Mouse (Mus musculus) naive thymus-derived CD4-positive, alpha-beta T cell, adult 2 months (primary cell): ENCODE measurements around the gene Ptchd3.
A peak's percentile ranks its signal among the peaks of the same experiment; 100 is the strongest.

Experiments
- DNase-seq: peaks from one replicate; pipeline ENCODE4 v3.0.0-alpha.2; 2011; ENCODE audit warnings: low read depth

Ptchd3 gene

DNA sequence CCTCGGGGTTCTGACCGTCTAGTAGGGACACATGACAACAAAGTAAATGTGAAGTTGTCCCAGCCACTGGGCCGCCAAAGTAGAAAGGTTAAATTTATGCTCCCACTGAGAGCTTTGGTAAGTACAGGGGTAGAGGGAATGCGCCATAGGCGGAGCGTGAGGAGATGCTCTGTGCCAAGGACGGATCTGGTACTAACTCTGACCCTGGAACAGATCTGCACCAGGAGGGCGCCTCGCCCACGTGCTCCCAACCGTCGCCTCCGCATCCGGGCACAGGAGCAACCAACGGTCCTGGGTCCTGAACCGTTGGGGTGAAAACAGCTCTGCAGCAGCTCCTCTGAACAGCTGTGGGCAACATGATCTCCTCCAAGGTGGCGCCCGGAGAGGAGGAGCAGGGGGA, at the start of gene Ptchd3:
Gene Ptchd3 (plus strand): TSS at position 301 of the 400 bp plus-strand sequence.
- no peak for DNase-seq

DNA sequence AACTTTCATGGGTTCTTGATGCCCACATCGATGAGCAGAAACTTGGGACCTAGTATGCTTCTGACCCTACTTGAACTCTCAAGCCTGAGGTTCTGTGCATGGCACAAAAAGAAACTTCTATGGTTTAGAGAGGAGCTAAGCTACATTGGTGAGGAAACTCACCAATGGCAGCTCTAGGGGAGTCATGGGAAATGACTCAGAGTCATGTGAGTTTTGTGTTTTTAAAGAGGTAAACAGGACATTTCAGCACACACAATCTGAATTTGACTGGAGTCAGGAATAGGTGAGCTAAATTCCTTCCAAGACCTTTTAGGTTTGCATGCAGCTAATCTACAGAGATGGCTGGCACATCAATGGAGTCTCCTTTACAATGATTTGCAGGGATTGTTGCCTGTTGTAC, 48.2 kb upstream of the Ptchd3 start:
- DNase-seq, result no peak

DNA sequence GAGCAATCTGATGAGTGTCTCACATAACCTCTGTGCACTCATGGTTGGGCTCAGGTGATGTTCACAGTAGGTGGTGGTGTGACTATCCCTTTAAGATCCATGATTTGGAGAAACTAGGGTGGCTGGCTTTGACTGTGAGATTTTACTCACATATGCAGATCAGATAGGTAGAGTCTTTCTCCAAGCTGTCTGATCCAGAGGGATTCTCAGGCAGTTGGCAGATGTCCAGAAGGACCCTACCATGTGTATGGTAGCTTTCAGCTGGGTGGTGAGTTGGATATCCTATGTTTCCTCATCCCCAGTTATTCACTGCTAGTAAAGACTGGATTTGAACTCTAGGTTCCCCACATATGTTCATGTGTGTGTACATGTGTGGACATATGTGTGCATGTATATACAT, 42.6 kb upstream of the Ptchd3 start:
- DNase-seq, result no peak

DNA sequence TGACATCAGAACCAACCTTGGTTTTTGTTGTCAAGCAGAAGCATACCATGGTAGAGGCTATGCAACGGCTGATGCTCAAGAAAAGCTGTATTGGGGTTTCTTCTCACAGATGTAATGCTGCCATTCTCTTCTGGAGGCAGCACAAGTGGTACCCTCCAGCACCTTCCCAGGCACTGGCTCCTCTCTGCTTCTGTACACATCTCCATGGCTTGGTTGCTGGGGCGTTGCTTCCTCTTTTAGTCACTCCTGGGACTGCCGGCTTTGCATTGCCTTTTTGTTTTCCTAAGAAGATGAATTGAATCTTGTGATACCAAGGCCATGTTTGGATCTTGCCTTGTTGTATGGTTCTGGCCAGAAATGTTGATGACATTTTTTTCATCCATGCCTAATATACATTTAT, 40.5 kb upstream of the Ptchd3 start:
- no peak for DNase-seq

DNA sequence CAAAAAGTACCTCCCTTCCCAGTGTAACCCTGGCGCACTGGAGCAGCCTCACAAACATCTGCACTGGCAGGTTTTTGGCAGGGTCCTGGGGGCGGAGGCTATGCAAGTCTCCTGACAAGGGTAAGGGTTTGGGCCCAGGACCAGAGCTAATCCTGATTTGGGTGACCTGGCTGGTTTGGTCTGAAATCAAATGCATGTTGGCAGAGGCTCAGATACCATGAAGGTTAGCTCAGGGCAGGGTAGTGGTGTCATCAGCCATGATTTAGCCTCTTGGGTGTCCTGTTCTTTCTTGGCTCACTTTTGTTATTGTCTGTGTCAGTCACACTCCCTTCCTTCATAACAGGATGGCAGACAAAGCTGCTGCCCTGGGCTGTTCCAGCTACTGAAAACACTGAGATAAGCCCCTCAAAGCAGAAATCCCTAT, 39.4 kb upstream of the Ptchd3 start:
- no peak for DNase-seq

DNA sequence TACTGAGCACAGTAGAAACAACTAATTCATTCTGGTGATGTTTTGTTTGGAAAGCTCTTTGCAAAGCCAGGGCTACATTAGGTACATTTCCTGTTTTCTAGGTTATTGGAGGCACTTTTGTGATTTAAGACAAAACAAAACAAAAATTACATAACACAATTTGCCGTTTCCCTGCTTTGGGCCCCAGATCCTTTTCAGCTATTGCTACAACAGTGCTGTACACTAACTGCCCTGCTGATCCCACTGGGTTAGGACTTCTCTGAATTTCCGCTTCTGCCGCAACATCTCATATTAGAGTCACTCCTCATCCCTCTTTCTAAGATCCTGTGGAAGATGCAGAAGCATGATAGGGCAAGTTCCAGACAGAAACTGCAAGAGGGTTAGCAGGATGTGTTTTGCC, 38.6 kb upstream of the Ptchd3 start:
- DNase-seq, result no peak

DNA sequence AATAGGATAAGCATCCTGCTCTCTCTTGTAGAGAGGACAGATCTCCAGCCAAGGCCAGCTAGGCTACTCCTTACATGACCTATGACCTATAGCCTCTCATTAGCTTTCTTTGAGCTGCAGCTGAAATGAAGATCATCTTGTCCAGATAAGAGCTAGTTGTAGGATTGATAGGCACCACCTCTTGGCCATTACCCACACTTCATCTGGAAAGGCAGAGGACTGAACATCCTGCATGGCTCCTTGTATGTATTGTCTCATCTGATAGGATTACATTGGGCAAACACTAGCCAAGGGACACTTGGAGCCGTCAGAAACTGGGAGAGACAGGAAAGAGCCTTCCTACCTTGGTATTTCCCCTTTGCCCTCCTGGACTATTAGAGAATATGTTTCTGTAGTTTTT, 38.1 kb upstream of the Ptchd3 start:
- DNase-seq, result no peak

DNA sequence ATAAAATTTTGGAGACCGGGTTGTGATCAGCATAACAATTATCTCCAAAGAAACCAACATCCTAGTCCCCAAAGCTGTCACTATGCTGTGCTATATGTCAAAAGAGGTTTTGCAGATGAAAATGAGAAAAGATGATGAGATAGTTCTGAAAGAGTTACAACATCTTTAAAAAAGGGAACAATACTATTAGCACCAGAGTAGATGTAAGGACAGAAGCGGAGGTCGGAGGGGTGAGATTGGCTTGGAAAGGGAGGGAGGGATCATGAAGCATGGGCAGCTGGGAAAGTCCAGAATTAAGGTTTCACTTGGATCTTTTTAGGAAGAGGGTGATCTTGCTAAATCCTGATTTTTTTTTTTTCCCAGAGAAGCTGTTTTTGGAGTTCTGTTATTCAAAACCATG, 36.5 kb upstream of the Ptchd3 start:
- no peak for DNase-seq

DNA sequence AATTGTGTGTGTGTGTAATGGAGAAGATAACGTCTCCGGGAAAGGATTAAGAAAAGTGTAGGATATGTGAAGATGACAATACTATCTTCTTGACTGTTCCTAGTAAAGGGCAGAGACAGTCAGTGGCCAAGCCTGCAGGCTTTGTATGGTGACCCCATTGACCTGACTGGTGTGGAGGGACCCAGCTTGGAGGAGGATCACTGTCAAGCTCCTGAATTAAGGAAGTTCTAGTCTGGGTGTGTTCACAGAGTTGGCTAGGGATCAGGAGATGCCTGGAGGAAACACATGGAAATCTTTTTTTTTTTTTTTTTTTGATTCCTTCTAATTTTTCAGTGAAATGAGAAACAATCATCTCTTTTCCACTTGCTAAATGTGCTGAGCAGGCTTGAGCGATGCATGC, 35.9 kb upstream of the Ptchd3 start:
- DNase-seq, result no peak

DNA sequence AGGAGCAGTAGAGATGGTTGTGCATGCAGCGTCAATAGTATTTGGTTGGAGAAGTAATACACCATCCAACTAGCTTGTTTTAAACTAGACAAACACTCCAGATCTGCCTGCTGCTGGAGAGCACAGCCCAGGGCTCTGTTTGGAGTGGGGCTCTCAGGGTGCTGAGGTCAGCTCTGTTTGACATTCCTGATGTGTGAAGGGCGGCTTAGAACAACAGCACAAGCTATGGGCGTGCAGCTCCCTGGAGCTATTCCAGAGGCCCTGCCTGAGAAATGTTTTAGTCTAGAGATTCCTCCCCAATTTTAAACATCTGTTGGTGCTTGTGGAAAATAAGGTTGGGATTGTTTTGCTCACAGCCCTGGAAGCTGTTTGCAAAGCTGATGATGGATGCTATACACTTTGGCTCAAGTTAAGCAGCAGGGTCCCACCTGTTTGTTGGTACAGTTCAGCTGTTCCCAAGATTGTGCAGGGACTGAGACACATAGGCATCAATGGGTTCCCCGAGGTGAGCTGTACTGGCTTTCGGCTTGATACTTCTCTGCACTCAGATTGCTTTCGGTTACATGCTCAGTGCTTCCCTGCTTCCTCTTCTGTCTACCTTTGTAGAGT, 35.4 kb upstream of the Ptchd3 start:
- no peak for DNase-seq

DNA sequence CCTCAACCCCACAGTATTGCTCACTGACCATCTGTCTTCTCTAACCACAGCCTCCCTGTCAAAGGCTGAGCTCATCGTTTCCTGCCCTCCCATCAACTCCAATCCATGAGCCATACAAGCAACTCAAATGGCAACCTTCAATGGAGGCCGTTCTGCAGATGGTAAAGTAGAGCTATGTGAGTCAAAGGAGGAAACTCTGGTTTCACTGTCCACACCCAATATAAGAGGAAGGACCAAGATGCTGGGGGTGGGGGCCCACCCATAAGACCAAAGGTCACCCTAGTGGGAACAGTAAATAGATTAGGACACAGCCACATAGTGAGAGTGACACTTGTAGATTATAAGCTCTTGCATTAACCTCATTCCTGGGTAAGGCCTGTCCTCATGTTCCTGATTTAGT, 34.1 kb upstream of the Ptchd3 start:
- DNase-seq, result no peak

DNA sequence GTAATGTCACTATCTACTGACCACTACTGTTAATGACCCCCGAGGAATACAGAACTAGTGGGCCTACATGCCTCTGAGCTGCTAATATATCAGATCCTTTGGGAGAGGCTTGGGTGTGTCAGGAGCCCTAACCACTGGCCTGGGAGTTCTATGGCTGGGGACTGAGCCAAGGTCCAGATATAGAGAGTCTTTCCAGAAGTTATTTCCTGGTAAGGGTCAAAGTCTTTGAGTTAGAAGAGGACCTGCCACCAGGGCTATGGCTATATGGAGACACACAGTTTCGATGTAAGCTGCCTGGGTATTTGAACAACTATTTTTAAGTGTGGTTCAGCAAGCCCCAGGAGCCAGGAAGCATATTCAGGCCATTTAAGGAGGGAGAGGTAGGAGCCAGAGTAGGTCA, 31.5 kb upstream of the Ptchd3 start:
- DNase-seq, result no peak

DNA sequence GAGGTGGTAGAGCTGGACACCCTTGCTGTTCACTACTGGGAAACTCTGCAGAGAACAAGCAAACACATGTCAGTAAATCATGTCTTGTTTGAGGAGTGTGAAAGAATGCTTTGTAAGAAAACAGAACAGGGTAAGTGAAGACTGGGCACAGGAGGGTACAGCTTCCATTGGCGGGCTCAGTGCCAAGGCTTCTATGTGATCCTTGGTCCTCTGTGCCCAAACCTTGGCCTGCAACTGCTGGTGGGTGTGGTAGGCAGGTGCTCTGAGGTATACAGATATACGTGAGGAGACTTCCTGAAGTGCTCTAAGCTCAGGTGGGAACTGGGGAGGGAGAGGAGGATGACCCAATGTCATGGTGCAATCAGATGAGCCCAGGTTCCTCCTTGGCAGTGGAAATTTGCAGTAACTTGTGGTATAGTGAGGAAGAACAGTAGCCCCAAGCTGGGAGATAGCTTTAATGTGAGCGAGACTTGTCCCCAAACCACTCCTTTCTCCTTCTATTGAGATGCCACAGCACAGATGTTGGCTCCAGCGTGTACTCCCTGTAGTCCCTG, 30.2 kb upstream of the Ptchd3 start:
- no peak for DNase-seq

DNA sequence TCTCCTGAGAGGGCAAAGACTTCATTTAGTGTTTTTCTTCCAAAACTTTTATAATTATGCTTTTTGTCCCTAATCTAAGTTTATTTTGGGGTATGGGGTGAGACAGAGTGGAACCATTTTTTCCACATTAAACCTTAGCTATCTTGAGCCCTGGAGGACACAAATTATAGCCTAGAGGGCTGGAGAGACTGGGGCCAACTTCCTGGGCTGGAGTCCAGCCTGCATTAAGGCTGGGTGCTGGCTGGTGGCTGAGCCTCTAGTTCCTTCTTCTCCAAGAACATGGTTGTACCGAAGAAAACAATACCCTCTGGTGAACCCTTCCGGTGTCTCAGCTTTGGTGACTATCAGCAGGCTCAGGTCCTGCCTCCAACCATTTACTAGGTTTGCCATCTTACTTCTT, 27.3 kb upstream of the Ptchd3 start:
- DNase-seq, result no peak

DNA sequence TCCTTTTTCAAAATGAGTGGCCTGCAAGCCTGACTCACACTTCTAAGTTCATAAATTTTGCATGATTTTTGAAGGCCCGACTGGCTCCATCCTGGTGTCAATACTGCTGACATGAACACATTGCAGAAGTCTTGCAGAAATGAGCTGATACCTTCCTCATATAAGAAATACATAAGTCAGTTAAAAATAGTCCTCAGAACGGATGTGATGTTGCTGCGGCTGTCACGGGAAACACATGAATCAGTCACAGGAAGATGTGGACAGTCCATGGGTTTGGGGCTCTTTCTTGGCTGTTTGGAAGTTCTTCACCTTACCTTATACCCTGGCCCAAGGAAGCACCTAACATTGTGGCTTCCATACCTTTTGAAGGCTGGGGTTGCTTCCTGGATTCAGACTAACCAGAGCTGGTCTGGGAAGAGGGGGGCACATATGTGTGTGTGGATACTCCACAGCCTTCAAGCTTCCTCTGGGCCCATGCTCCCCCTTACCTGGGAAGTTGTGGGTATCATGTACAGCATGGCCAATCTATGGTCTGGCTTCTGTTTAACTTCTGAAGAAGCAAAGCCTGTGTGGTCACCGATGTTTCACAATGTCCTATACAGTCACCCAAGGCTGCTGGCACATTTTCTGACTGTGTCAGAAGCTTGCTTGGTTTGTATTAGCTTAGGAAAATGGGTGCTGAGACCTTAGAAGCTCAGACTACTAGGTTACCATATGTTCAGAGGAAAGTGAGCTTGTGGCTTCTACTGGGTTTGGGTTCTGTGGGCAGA, 25.6 kb upstream of the Ptchd3 start:
- peak; percentile 8 for DNase-seq

DNA sequence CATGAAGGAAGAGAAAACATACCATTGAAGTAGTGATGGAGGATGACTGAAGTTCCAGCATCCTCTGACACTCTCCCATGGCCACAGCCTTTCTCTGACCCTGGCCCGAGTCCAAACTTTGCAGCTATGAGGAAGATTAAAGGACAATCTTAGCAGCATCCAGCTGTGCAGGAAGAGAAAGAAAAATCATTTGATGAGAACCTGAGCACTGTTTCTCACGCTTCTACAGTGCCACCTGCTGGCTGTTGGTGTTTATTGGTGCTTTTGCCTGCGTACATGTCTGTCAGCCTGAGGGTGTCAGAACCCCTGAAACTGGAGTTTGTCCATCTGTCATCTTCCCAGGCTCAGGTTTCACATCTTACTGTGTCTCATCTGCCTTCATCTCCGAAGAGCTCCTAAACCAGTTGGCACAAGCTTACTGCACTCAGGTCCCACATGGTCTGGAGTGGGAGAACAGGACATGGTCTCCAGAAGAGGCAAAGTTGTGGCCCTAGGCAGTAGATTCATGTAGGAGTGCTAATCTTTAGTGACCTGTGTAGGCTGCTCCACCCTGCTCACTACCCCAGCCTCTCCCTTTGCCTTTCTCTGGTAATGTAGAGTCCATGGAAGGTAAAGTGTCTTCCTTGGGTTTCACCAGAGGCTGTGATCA, 21.7 kb upstream of the Ptchd3 start:
- peak; percentile 89 for DNase-seq

DNA sequence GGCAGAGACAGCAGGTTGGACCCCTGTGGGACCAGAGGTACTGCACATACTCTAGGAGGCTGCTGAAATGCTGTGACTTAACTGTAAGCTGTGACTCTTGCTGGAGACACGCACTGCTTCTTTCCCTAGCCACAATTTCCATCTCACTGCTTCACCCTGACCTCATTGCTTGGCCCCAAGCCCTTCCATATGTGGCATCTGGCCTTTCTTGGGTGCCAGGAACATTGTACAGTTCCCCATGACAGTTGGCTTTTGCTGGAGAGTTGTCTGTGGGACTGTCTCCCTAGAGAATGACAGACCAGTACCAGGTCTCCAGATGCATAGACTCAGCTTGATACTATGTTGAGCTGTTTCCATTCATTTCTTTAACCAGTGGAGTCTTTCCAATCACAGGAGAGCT, 21.2 kb upstream of the Ptchd3 start:
- DNase-seq, result no peak

DNA sequence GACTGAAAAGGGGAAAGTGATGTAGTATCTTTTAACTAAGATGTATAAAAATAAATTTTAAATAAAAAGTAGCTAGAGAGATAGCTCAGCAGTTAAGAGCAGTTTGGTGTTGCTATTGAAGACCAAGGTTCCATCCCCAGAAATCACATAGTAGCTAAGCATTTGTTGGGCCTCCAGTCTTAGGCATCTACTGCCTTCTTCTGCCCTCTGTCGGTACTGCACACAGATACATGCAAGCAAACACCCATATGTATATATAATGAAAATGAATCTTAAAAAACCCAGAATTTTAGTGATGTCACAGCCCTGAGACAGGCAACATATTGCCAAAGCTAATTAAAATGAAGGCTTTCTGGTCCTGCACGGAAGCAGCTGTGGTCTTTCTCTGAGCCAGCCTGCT, 15.9 kb downstream of the Ptchd3 start:
- DNase-seq, result no peak

DNA sequence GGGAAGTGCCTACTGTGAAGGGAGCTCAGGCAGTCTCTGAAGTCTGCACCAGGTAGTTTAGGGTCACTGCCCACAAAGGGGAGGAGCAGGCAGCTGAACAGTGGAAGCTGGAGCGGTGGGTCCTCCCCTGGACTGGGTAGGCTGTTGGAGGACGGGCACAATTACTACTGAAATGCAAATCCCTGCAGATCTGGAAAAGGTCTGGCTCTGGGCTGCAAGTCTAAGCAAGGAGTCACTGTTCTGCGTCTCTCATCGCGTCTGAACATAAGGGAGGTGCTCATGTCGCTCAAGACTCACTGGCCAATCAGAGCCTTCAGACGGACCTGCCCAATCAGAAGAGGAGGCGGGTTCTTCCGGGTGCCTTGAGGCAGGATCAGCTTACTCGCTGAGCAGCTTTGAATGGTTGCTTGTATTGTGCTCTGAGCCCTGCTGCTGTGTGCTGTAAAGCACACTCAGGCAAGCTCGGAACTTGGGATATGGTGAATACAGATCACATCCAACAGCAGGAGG, 17.8 kb downstream of the Ptchd3 start:
- DNase-seq, result peak; percentile 83
